Mouse (Mus musculus): ENCODE measurements around the gene Gchfr.

DNA sequence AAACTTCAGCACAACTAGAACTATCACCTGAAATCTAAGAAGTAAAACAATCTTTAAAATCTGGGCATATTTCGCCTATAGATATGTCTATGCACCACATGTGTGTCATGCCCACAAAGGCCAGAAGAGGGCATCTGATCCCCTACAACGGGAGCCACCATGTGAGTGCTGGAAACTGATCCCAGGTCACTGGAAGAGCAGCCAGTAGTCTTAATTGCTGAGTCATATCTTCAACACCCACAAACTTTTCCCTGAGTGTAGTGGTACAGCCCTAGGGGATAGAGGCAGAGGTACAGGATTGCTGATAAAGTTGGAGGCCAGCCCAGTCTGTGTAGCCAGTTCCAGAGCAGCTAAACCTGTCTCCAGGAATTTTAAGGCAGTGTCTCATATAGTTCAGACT lies 22.4 kb upstream of the Gchfr start:
- TF ChIP-seq CTCF (IDR thresholded peaks at IDR 0.05; ENCODE audit: insufficient read depth, low read length) (0 out of 2 replicates have a peak, but pooled peaks have one; percentile 32), POLR2A (IDR thresholded peaks at IDR 0.05; ENCODE audit: borderline replicate concordance, extremely low read depth, low read depth, low read length) (no peak)
